19 mouse cellular contexts compared by ENCODE assay signal in the genomic region with DNA sequence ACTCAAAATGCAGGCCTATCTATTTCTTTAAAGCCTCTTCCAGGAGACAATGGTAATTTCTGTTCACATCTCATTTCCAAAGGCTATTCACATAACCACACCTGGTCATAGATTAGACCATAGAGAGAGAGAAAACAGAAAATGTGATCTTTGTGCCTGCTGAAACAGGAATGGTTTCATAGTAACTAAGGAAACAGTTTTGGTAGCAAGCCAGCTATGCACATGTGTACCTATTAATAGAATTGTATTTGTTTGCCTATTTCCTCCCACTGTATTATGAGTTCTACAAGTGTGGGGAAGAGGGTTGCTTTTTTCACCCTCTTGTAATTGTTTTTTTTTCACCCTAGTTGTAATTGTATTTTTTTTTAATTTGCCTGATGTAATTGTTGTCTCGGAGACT. TPM values are rescaled to one million over a fixed set of nuclear protein-coding genes. Genes with fewer than 3 reads are reported as not detected.
DNase-seq lines count a peak whose midpoint lies in the region; ATAC-seq and TF ChIP-seq lines count a peak whose summit lies in the region.
"Had no signal": no experiment of that assay in that cellular context is flagged by ENCODE, and none has a peak within 500 bp of the region (broad histone marks: within the 10 kb centered on the region; RNA-seq: fewer than 3 reads in every experiment).

No protein-coding gene starts in this region.

- no peak overlapping the region for H3K4me3 ChIP-seq in heart, embryonic 16.5 days (ENCODE audit: low read length)
- no peak overlapping the region for H3K4me3 ChIP-seq in limb, embryonic 14.5 days (replicated peaks; ENCODE audit: low read length)
- H3K4me3 ChIP-seq in limb, embryonic 10.5 days: no peak overlapping the region
- no peak overlapping the region for H3K4me3 ChIP-seq in embryonic facial prominence, embryonic 15.5 days (replicated peaks)
- H3K4me3 ChIP-seq: hindbrain, embryonic 15.5 days had no signal

- H3K27ac ChIP-seq in heart, embryonic 16.5 days (ENCODE audit: low read length): peak overlapping the region; percentile 54
- H3K27ac ChIP-seq in limb, embryonic 14.5 days (replicated peaks; ENCODE audit: low read depth, low read length): no peak overlapping the region
- H3K27ac ChIP-seq in limb, embryonic 10.5 days: no peak overlapping the region
- H3K27ac ChIP-seq in embryonic facial prominence, embryonic 15.5 days (replicated peaks): 0 out of 2 replicates have a peak overlapping the region, but pooled peaks have one; percentile 17
- H3K27ac ChIP-seq: hindbrain, embryonic 15.5 days had no signal

- no peak overlapping the region for H3K9ac ChIP-seq in heart, embryonic 16.5 days (ENCODE audit: low read length)
- no peak overlapping the region for H3K9ac ChIP-seq in limb, embryonic 14.5 days (ENCODE audit: low read depth, low read length, severe bottlenecking)
- H3K9ac ChIP-seq in embryonic facial prominence, embryonic 15.5 days: no peak overlapping the region
- H3K9ac ChIP-seq: hindbrain, embryonic 15.5 days had no signal

- H3K9me3 ChIP-seq in heart, embryonic 16.5 days (replicated peaks; ENCODE audit: control insufficient read depth, low read length): peaks cover 3% of the 10 kb centered on the region; the same call in 1 of the 2 replicates
- H3K9me3 ChIP-seq in limb, embryonic 14.5 days (ENCODE audit: control insufficient read depth, low read length): no peaks in the 10 kb centered on the region
- H3K9me3 ChIP-seq in limb, embryonic 10.5 days (replicated peaks): no peaks in the 10 kb centered on the region
- H3K9me3 ChIP-seq in embryonic facial prominence, embryonic 15.5 days (replicated peaks): no peaks in the 10 kb centered on the region
- H3K9me3 ChIP-seq: hindbrain, embryonic 15.5 days had no signal

- no peak for DNase-seq in heart, postnatal 4 days
- DNase-seq in limb, embryonic 14.5 days (ENCODE audit: low spot score): peak; percentile 81
- DNase-seq in limb, embryonic 10.5 days (ENCODE audit: low spot score): no peak
- peak; percentile 68 for DNase-seq in NIH3T3 (ENCODE audit: low read depth)
- no peak for DNase-seq in testis, postnatal 14 days (ENCODE audit: low spot score)
- DNase-seq: cerebellum, adult 18-20 months; layer of hippocampus, postnatal 36 days; left cerebral cortex, postnatal 4 days; right cerebral cortex, adult 18-20 months had no signal

- 42% methylated on average over 1 of the region's 1 CpGs for whole genome bisulfite sequencing in heart, embryonic 16.5 days
- 68% methylated on average over 1 of the region's 1 CpGs for WGBS in limb, embryonic 14.5 days
- 93% methylated on average over 1 of the region's 1 CpGs for WGBS in limb, embryonic 10.5 days
- WGBS in embryonic facial prominence, embryonic 15.5 days: 52% methylated on average over 1 of the region's 1 CpGs

- ATAC-seq in heart, embryonic 16.5 days (replicated peaks; ENCODE audit: extremely low read depth, insufficient read depth, low FRiP score): no peak
- no peak; the same call in 1 of the 2 replicates for ATAC-seq in limb, embryonic 14.5 days (ENCODE audit: low FRiP score, low read depth)
- no peak; the same call in 1 of the 2 replicates for ATAC-seq in embryonic facial prominence, embryonic 15.5 days (ENCODE audit: insufficient number of reproducible peaks, low FRiP score, low TSS enrichment, low read depth)
- ATAC-seq: forebrain, embryonic 16.5 days had no signal

- H3K4me1 ChIP-seq in heart, embryonic 16.5 days (ENCODE audit: control insufficient read depth, insufficient read depth, low read length): peaks cover 7% of the 10 kb centered on the region
- H3K4me1 ChIP-seq in limb, embryonic 14.5 days (ENCODE audit: control insufficient read depth, insufficient read depth, low read length): peaks cover 2% of the 10 kb centered on the region; the same call in 1 of the 2 replicates
- peaks cover 15% of the 10 kb centered on the region for H3K4me1 ChIP-seq in limb, embryonic 10.5 days
- H3K4me1 ChIP-seq in embryonic facial prominence, embryonic 15.5 days: no peaks in the 10 kb centered on the region

- H3K36me3 ChIP-seq in heart, embryonic 16.5 days (ENCODE audit: control insufficient read depth, insufficient read depth): no peaks in the 10 kb centered on the region
- H3K36me3 ChIP-seq in limb, embryonic 14.5 days (ENCODE audit: control insufficient read depth, insufficient read depth, low read length): no peaks in the 10 kb centered on the region
- no peaks in the 10 kb centered on the region for H3K36me3 ChIP-seq in limb, embryonic 10.5 days
- H3K36me3 ChIP-seq in embryonic facial prominence, embryonic 15.5 days: no peaks in the 10 kb centered on the region
- H3K36me3 ChIP-seq: hindbrain, embryonic 15.5 days had no signal

- no peak for TF ChIP-seq POLR2A in limb, embryonic 14.5 days (IDR thresholded peaks at IDR 0.05; ENCODE audit: borderline replicate concordance, extremely low read depth, insufficient read depth, insufficient read length)

- H3K4me2 ChIP-seq in heart, embryonic 16.5 days (ENCODE audit: low read depth, low read length): no peak overlapping the region
- no peak overlapping the region for H3K4me2 ChIP-seq in limb, embryonic 14.5 days (replicated peaks; ENCODE audit: low read depth, low read length, severe bottlenecking)
- H3K4me2 ChIP-seq in embryonic facial prominence, embryonic 15.5 days (replicated peaks): no peak overlapping the region
- H3K4me2 ChIP-seq: hindbrain, embryonic 15.5 days had no signal

- peaks cover 3% of the 10 kb centered on the region; the same call in 1 of the 2 replicates for H3K27me3 ChIP-seq in heart, embryonic 16.5 days (ENCODE audit: control insufficient read depth, insufficient read depth, low read length)
- H3K27me3 ChIP-seq in limb, embryonic 14.5 days (ENCODE audit: control insufficient read depth, insufficient read depth, low read length): no peaks in the 10 kb centered on the region
- no peaks in the 10 kb centered on the region for H3K27me3 ChIP-seq in limb, embryonic 10.5 days (ENCODE audit: low read depth, poor library complexity, severe bottlenecking)
- H3K27me3 ChIP-seq in embryonic facial prominence, embryonic 15.5 days: no peaks in the 10 kb centered on the region
- H3K27me3 ChIP-seq: CH12.LX; hindbrain, embryonic 15.5 days had no signal

RNA-seq across cellular contexts. Expression of a gene that starts 22.4 kb away (rescaled TPM):
- 0.13 TPM in 1 of 2 replicates, not detected in the other for polyA plus RNA-seq in heart, embryonic 16.5 days (2015; fragmentation: Nextera tagmentation; extraction: Ambion mirVana)
- not detected for total RNA-seq in heart, postnatal 4 days (2021)
- polyA plus RNA-seq in limb, embryonic 14.5 days (2012; rRNA removed): not detected in 2 replicates
- polyA plus RNA-seq in limb, embryonic 14.5 days (2014; fragmentation: Nextera tagmentation; extraction: Ambion mirVana): not detected in 2 replicates
- not detected in 2 replicates for polyA plus RNA-seq in limb, embryonic 10.5 days (2016; fragmentation: Nextera tagmentation; extraction: Ambion mirVana)
- not detected in 2 replicates for polyA plus RNA-seq in embryonic facial prominence, embryonic 15.5 days (2015; fragmentation: Nextera tagmentation; extraction: Ambion mirVana)
- total RNA-seq: CH12.LX; common myeloid progenitor, adult 5-6 weeks; gastrocnemius, postnatal 4 days; layer of hippocampus, postnatal 36 days; left cerebral cortex, postnatal 4 days had no signal
- polyA plus RNA-seq: forebrain, embryonic 16.5 days; hindbrain, embryonic 15.5 days; large intestine, adult 2 months; liver, embryonic 16.5 days; thymus, postnatal 0 days had no signal

RNA-seq across cellular contexts. Expression of a gene that starts 31.9 kb away (rescaled TPM):
- polyA plus RNA-seq in heart, embryonic 16.5 days (2015; fragmentation: Nextera tagmentation; extraction: Ambion mirVana): 53.6 and 74.7 TPM in 2 replicates
- total RNA-seq in heart, postnatal 4 days (2021): 10 to 100 TPM; 26.6 to 29.1 TPM
- 55.9 and 83.7 TPM in 2 replicates for polyA plus RNA-seq in limb, embryonic 14.5 days (2012; rRNA removed)
- polyA plus RNA-seq in limb, embryonic 14.5 days (2014; fragmentation: Nextera tagmentation; extraction: Ambion mirVana): 62.8 and 65.0 TPM in 2 replicates
- polyA plus RNA-seq in limb, embryonic 10.5 days (2016; fragmentation: Nextera tagmentation; extraction: Ambion mirVana): 9.5 and 14.8 TPM in 2 replicates
- 56.0 and 63.9 TPM in 2 replicates for polyA plus RNA-seq in embryonic facial prominence, embryonic 15.5 days (2015; fragmentation: Nextera tagmentation; extraction: Ambion mirVana)

Comparison
In these comparisons a context has a peak if more than half of its experiments do, and no peak if none do; other contexts are left out.
1. DNase-seq: peak in limb, embryonic 14.5 days (single experiment) and NIH3T3 (single experiment); none in heart, postnatal 4 days (single experiment), limb, embryonic 10.5 days (single experiment) and testis, postnatal 14 days (single experiment).
2. H3K27ac ChIP-seq: peak in heart, embryonic 16.5 days (single experiment) and embryonic facial prominence, embryonic 15.5 days (single experiment); none in limb, embryonic 14.5 days (single experiment) and limb, embryonic 10.5 days (single experiment).